Mouse (Mus musculus) right cerebral cortex, postnatal 10 days (tissue): ENCODE data around the gene Amigo3.
A peak's percentile ranks its signal among the peaks of the same experiment; 100 is the strongest.

Source experiments
- DNase-seq, 2 experiments: peaks; one replicate each; pipeline ENCODE4 v3.0.0; 2021; ENCODE audit warnings: low spot score in 2 of 2

The Amigo3 gene

GRCm38 (mm10) chr9:108052411-108052810 is 548 bp upstream of the Amigo3 start:
- no peak for DNase-seq

GRCm38 (mm10) chr9:108053665-108054225 is 786 bp downstream of the Amigo3 start:
- DNase-seq = no peak

GRCm38 (mm10) chr9:108054331-108055040 is 1.5 kb downstream of the Amigo3 start:
- no peak for DNase-seq

- no peak for DNase-seq
Observed at GRCm38 (mm10) chr9:108055061-108055460, 2.1 kb downstream of the Amigo3 start.

GRCm38 (mm10) chr9:108055661-108056237 is 2.8 kb downstream of the Amigo3 start:
- no peak for DNase-seq

- DNase-seq = peak in 1 of 2 experiments; percentile 36
Observed at GRCm38 (mm10) chr9:108056361-108057261, 3.7 kb downstream of the Amigo3 start.

GRCm38 (mm10) chr9:108057262-108057562 is 4.3 kb downstream of the Amigo3 start:
- DNase-seq = no peak

DNA sequence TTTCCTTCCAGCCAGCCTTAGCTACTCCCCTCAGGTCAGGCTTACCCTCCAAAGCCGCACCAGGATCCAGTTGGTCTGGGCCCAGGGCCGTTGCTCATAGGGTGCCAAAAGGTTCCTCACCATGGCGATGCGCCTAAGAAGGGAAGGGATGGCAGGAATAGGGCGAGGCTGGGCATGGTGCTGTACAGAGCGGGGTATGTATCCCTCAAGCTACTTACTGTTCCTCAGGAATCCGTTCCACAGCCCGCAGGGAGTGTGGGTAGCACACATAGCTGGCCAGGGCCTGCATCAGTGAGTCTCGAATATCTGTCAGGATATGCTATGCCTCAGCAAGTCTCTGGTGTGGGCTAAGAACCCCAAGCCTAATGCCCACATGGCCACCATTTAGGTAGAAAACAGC is 5.3 kb downstream of the Amigo3 start:
- DNase-seq = no peak

GRCm38 (mm10) chr9:108062142-108062541 is 9.2 kb downstream of the Amigo3 start:
- no peak for DNase-seq

GRCm38 (mm10) chr9:108063361-108063760 is 10.4 kb downstream of the Amigo3 start:
- DNase-seq = no peak

- DNase-seq = peak; percentile 75 to 78
Observed at GRCm38 (mm10) chr9:108065491-108066011, 12.6 kb downstream of the Amigo3 start.

DNA sequence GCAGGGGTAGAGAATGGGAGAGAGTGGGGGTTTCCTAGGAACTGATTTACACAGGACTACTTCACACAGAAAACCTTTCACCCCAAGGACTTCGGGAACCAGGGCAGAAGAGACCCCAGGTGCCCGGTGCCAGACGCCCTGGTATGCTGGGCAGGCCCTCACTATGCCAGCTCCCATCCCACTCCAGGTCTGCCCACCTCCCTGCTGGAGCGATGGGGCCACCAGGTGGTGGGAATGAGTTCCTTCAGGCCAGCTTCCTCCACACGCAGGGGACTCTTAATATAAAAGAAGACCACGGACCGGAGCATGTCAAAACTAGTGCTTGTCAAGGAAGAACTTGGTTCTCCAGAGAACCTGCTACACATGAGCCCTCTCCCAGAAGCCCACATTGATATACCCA is 14.2 kb downstream of the Amigo3 start:
- no peak for DNase-seq

DNA sequence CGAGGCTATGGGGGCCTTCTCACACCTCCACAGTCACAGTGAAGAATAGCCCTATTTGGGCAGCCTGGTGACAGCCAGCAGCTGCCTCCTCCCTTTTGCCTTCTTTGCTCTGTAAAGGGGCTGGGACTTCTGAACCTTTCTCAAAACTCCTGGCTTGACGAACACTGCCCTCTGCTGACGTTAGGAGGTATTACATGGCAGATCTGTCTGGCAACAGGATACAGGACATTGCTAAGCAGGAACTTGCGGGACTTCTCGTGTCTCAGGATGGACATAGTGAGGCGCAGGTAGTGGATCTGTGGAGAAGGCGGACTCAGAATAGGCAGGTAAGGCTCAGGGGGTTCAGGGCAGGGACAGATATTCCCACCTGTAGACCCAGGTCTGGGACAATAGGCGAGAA is 14.9 kb downstream of the Amigo3 start:
- DNase-seq = peak; percentile 79 to 88

- DNase-seq = no peak
Observed at GRCm38 (mm10) chr9:108069007-108069406, 16.0 kb downstream of the Amigo3 start.

GRCm38 (mm10) chr9:108069529-108069928 is 16.6 kb downstream of the Amigo3 start:
- DNase-seq = no peak

- no peak for DNase-seq
Observed at GRCm38 (mm10) chr9:108071801-108072200, 18.8 kb downstream of the Amigo3 start.

DNA sequence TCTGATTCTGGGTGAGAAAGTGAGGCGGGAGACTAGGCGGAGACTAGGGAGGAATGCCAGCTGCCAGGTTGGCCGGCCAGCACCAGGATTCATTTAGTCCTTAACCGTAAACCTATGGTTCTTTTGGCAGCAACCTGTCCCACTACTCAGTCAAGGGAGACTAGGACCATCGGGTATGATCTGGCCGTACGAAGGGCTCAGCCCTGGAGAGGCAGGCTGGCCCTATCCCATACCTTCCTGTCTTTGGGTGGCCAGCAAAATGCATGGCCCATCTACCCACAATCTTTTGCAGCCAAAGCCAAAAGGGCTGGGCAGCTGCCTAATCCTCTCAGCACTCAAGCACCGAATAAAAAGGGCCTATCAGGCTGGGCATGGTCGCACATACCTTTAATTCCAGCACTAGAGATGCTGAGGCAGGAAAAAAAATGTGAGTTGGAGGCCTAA is 19.5 kb downstream of the Amigo3 start:
- no peak for DNase-seq

GRCm38 (mm10) chr9:108073141-108073930 is 20.4 kb downstream of the Amigo3 start:
- DNase-seq = no peak

DNA sequence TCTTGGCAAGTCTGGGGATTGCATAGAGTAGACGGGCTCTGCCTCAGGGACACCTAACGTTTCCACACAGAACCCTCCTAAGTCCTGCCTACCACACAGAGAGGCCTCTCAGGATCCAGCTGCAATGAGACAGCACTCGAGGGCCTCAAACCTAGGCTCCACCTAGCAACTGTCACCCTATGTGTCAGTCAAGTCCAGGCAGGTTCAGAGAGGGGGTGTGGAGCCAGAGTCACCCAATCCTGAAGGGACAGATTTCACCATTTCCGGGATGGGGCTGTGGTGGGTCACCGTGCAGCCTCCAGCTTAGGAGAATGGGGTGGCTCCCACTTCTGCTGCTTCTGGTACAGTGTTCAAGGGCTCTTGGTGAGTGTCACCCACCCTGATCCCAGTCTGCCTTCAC is 27.2 kb downstream of the Amigo3 start, which contains the start of gene Mst1:
Gene Mst1, plus strand, starts transcription at position 269 of the 400 bp plus-strand sequence.
- DNase-seq = no peak

DNA sequence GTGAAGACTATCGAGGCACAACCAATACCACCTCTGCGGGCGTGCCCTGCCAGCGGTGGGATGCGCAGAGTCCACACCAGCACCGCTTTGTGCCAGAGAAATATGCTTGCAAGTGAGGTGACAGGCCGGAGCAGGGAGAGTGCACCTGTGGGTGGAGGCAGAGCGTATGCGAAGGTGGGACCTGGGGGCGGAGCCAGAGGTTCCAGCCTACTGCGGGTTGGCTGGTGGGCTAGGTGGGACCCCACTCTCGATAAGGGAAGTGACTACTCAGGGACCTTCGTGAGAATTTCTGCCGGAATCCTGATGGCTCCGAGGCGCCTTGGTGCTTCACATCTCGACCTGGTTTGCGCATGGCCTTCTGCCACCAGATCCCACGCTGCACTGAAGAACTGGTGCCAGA is 29.6 kb downstream of the Amigo3 start:
- no peak for DNase-seq

DNA sequence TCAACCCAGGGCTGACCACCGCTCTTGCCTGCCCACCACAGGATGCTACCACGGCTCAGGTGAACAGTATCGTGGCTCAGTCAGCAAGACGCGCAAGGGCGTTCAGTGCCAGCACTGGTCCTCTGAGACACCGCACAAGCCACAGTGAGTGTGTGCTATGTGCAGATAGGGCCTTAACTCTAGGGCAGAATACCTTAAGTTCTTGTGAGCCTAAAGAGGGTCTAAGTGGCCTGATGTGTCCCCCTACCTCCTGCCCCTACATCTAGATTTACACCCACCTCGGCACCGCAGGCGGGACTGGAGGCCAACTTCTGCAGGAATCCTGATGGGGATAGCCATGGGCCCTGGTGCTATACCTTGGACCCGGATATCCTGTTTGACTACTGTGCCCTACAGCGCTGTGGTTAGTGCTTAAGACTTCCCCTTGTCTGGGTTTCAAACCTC is 30.1 kb downstream of the Amigo3 start, which contains the start of gene Rnf123:
Gene Rnf123, minus strand, starts transcription at position 359 of the 444 bp plus-strand sequence.
- DNase-seq = no peak
